Mouse (Mus musculus): Measurements from ENCODE around the gene Mtor.

GRCm38 (mm10) chr4:148433336-148433735 lies 15.1 kb upstream of the Mtor start:
- no peak for TF ChIP-seq CTCF (IDR thresholded peaks at IDR 0.05; ENCODE audit: low read depth)
- TF ChIP-seq EP300 (IDR thresholded peaks at IDR 0.05; ENCODE audit: low read depth), result no peak
